Mouse (Mus musculus): Measurements from ENCODE around the gene Nhlrc1.

The Nhlrc1 gene

DNA sequence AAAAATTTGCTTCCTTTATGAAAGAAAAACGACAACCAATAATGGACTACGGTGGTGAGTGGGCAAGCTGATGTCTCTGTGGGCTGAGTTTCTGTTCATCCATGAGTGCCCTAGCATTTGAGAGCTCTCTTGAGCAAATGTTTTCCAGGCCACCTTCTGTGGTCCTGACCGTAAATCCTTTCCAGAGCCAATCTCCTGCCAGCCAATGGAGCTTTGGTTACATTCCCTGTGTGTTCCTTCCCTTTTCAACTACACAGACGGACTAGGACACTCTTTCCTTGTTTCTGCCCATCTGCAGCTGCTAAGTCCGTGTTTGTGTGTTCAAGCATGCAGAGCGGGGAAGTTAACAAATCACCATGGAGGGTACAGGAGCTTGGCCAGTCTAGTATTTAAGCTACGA, 6.1 kb upstream of the Nhlrc1 start:
- H3K4me3 ChIP-seq (replicated peaks; ENCODE audit: low read length): no peak overlapping the region
- no peaks in the 10 kb centered on the region for H3K36me3 ChIP-seq (ENCODE audit: insufficient read depth, low read length)
- TF ChIP-seq NANOG (IDR thresholded peaks at IDR 0.05; ENCODE audit: borderline replicate concordance, low read length) (no peak), CTCF (conservative IDR thresholded peaks at IDR 0.05; ENCODE audit: low read length) (no peak), POU5F1 (IDR thresholded peaks at IDR 0.05; ENCODE audit: borderline replicate concordance, low read length) (no peak)
- H3K9me3 ChIP-seq (ENCODE audit: low read length): no peaks in the 10 kb centered on the region
- H3K27me3 ChIP-seq (ENCODE audit: insufficient read depth, low read length): no peaks in the 10 kb centered on the region
- peaks cover 3% of the 10 kb centered on the region; the same call in 1 of the 2 replicates for H3K4me1 ChIP-seq (replicated peaks; ENCODE audit: low read depth, low read length)

- H3K4me1 ChIP-seq (replicated peaks; ENCODE audit: low read depth, low read length): peaks cover 6% of the 10 kb centered on the region
- no peaks in the 10 kb centered on the region for H3K36me3 ChIP-seq (ENCODE audit: insufficient read depth, low read length)
- no peak for TF ChIP-seq POU5F1 (IDR thresholded peaks at IDR 0.05; ENCODE audit: borderline replicate concordance, low read length)
- TF ChIP-seq NANOG (IDR thresholded peaks at IDR 0.05; ENCODE audit: borderline replicate concordance, low read length): no peak
- no peak for TF ChIP-seq CTCF (conservative IDR thresholded peaks at IDR 0.05; ENCODE audit: low read length)
- H3K9me3 ChIP-seq (ENCODE audit: low read length): no peaks in the 10 kb centered on the region
- peaks cover 9% of the 10 kb centered on the region for H3K27me3 ChIP-seq (ENCODE audit: insufficient read depth, low read length)
- H3K4me3 ChIP-seq (replicated peaks; ENCODE audit: low read length): no peak overlapping the region
These were observed 5.1 kb upstream of the Nhlrc1 start for GRCm38 (mm10) chr13:47019774-47020173.

DNA sequence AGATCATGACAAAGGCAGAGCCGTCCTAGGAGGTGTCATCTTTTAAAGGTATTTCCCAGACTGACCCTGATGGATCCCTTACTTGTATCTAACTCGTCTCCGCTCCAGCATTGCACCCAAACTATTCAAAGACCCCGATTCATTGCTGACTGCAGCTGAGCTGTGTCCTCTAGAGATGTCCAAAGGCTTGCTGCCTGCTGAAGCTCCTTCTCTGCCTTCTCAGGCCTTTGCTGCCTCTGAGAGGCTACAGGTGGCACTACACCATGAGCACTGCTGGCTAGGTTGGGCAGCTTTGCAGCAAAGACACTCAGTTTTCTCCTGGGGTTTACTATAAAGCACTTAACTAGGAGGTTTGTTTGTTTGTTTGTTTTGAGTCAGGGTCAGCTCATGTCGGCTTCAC, 2.6 kb upstream of the Nhlrc1 start:
- H3K36me3 ChIP-seq (ENCODE audit: insufficient read depth, low read length): peaks cover 8% of the 10 kb centered on the region; the same call in 1 of the 2 replicates
- H3K4me1 ChIP-seq (replicated peaks; ENCODE audit: low read depth, low read length): peaks cover 13% of the 10 kb centered on the region
- H3K27me3 ChIP-seq (ENCODE audit: insufficient read depth, low read length): peaks cover 25% of the 10 kb centered on the region
- TF ChIP-seq POU5F1 (IDR thresholded peaks at IDR 0.05; ENCODE audit: borderline replicate concordance, low read length) (no peak), CTCF (conservative IDR thresholded peaks at IDR 0.05; ENCODE audit: low read length) (peak; percentile 71)
- H3K4me3 ChIP-seq (replicated peaks; ENCODE audit: low read length): no peak overlapping the region
- peaks cover 17% of the 10 kb centered on the region for H3K9me3 ChIP-seq (ENCODE audit: low read length)

DNA sequence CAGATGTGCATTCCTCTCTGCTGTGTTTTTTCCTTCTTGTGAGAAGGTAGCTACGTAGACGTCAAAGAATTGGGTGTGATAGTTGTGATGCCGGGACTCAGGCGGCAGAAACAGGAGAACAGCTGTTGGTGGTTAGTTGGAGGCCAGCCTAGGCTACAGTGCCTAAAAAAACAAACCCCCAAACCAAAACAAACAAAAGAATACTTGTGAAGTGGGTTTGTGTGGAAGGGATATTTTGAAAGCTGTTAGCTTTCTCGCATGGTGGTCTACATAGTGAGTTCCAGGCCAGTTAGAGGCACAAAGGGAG, 498 bp upstream of the Nhlrc1 start:
- peaks cover 10% of the 10 kb centered on the region for H3K4me1 ChIP-seq (replicated peaks; ENCODE audit: low read depth, low read length)
- H3K36me3 ChIP-seq (ENCODE audit: insufficient read depth, low read length): peaks cover 8% of the 10 kb centered on the region
- H3K4me3 ChIP-seq (replicated peaks; ENCODE audit: low read length): peak overlapping the region; percentile 82
- TF ChIP-seq NANOG (IDR thresholded peaks at IDR 0.05; ENCODE audit: borderline replicate concordance, low read length) (no peak), CTCF (conservative IDR thresholded peaks at IDR 0.05; ENCODE audit: low read length) (no peak), POU5F1 (IDR thresholded peaks at IDR 0.05; ENCODE audit: borderline replicate concordance, low read length) (no peak)
- peaks cover 25% of the 10 kb centered on the region for H3K27me3 ChIP-seq (ENCODE audit: insufficient read depth, low read length)
- H3K9me3 ChIP-seq (ENCODE audit: low read length): peaks cover 36% of the 10 kb centered on the region

- Histone ChIP-seq H3K27me3 (ENCODE audit: insufficient read depth, low read length) (peaks cover 25% of the 10 kb centered on the region), H3K9me3 (ENCODE audit: low read length) (peaks cover 47% of the 10 kb centered on the region), H3K4me1 (replicated peaks; ENCODE audit: low read depth, low read length) (peaks cover 10% of the 10 kb centered on the region), H3K36me3 (ENCODE audit: insufficient read depth, low read length) (peaks cover 8% of the 10 kb centered on the region), H3K4me3 (replicated peaks; ENCODE audit: low read length) (peak overlapping the region; percentile 82)
- no peak for TF ChIP-seq NANOG (IDR thresholded peaks at IDR 0.05; ENCODE audit: borderline replicate concordance, low read length)
- no peak for TF ChIP-seq CTCF (conservative IDR thresholded peaks at IDR 0.05; ENCODE audit: low read length)
- no peak for TF ChIP-seq POU5F1 (IDR thresholded peaks at IDR 0.05; ENCODE audit: borderline replicate concordance, low read length)
These were observed 910 bp downstream of the Nhlrc1 start for GRCm38 (mm10) chr13:47013740-47014139.

DNA sequence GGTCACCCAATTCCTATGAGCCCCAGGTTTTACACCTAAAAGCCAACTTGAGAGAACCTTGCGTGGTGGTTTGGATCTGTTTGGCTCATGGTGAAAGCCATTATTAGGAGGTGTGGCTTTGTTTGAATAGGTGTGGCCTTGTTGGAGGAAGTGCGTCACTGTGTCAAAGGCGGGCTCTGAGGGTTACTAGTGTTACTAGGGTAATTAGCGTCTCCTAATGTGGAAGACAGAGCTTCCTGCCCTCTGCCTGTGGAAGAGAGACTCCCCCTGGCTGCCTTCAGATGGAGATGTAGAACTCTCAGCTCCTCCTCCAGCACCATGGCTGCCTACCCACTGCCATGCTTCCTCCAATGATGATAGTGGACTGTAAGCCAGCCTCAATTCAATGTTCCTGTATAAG, 13.1 kb downstream of the Nhlrc1 start:
- no peaks in the 10 kb centered on the region for H3K9me3 ChIP-seq (ENCODE audit: low read length)
- peaks cover 11% of the 10 kb centered on the region; the same call in 1 of the 2 replicates for H3K4me1 ChIP-seq (replicated peaks; ENCODE audit: low read depth, low read length)
- no peaks in the 10 kb centered on the region for H3K36me3 ChIP-seq (ENCODE audit: insufficient read depth, low read length)
- no peak overlapping the region for H3K4me3 ChIP-seq (replicated peaks; ENCODE audit: low read length)
- no peak for TF ChIP-seq NANOG (IDR thresholded peaks at IDR 0.05; ENCODE audit: borderline replicate concordance, low read length)
- TF ChIP-seq POU5F1 (IDR thresholded peaks at IDR 0.05; ENCODE audit: borderline replicate concordance, low read length): no peak
- no peak for TF ChIP-seq CTCF (conservative IDR thresholded peaks at IDR 0.05; ENCODE audit: low read length)
- H3K27me3 ChIP-seq (ENCODE audit: insufficient read depth, low read length): no peaks in the 10 kb centered on the region

DNA sequence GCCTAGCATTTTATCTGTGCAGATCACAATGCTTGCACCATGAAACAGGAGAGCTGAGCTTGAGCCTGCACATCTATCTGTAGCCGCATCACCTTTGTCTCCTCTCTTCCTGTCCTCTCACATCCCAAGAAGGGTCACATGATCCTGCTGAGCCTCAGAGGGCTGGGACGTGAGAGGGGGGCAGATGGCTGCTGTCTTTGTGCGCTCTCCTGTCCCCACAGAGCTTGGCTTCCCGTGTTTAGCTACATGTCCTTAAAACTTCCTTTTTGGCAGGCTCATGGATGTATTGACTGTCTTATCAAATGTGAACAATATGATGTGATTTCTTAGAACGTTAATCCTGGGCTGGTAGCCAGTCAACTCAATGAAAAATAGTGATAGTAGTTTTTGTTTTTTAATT, 15.2 kb downstream of the Nhlrc1 start:
- H3K36me3 ChIP-seq (ENCODE audit: insufficient read depth, low read length): no peaks in the 10 kb centered on the region
- H3K4me1 ChIP-seq (replicated peaks; ENCODE audit: low read depth, low read length): peaks cover 11% of the 10 kb centered on the region; the same call in 1 of the 2 replicates
- no peak overlapping the region for H3K4me3 ChIP-seq (replicated peaks; ENCODE audit: low read length)
- TF ChIP-seq NANOG (IDR thresholded peaks at IDR 0.05; ENCODE audit: borderline replicate concordance, low read length) (no peak), POU5F1 (IDR thresholded peaks at IDR 0.05; ENCODE audit: borderline replicate concordance, low read length) (no peak), CTCF (conservative IDR thresholded peaks at IDR 0.05; ENCODE audit: low read length) (no peak)
- H3K9me3 ChIP-seq (ENCODE audit: low read length): no peaks in the 10 kb centered on the region
- no peaks in the 10 kb centered on the region for H3K27me3 ChIP-seq (ENCODE audit: insufficient read depth, low read length)

GRCm38 (mm10) chr13:46997355-46997754, 17.3 kb downstream of the Nhlrc1 start:
- peaks cover 21% of the 10 kb centered on the region for H3K4me1 ChIP-seq (replicated peaks; ENCODE audit: low read depth, low read length)
- no peak overlapping the region for H3K4me3 ChIP-seq (replicated peaks; ENCODE audit: low read length)
- no peaks in the 10 kb centered on the region for H3K27me3 ChIP-seq (ENCODE audit: insufficient read depth, low read length)
- TF ChIP-seq NANOG (IDR thresholded peaks at IDR 0.05; ENCODE audit: borderline replicate concordance, low read length) (no peak), POU5F1 (IDR thresholded peaks at IDR 0.05; ENCODE audit: borderline replicate concordance, low read length) (no peak), CTCF (conservative IDR thresholded peaks at IDR 0.05; ENCODE audit: low read length) (no peak)
- no peaks in the 10 kb centered on the region for H3K36me3 ChIP-seq (ENCODE audit: insufficient read depth, low read length)
- no peaks in the 10 kb centered on the region for H3K9me3 ChIP-seq (ENCODE audit: low read length)

DNA sequence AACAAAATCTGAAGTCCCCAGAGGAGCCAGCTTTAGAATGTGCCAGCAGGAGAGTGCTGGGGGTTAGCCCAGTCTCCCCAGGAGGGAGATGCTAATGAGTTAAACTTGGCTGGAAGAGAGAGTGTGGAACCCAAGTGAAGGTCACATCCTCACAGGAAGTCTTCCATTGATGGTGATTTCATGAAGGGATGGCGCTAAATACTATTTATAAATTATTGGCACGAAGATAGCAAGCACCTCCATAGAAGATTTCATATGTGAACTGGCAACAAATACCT, 21.4 kb downstream of the Nhlrc1 start:
- peaks cover 10% of the 10 kb centered on the region for H3K4me1 ChIP-seq (replicated peaks; ENCODE audit: low read depth, low read length)
- H3K27me3 ChIP-seq (ENCODE audit: insufficient read depth, low read length): no peaks in the 10 kb centered on the region
- no peaks in the 10 kb centered on the region for H3K36me3 ChIP-seq (ENCODE audit: insufficient read depth, low read length)
- TF ChIP-seq NANOG (IDR thresholded peaks at IDR 0.05; ENCODE audit: borderline replicate concordance, low read length): no peak
- no peak for TF ChIP-seq POU5F1 (IDR thresholded peaks at IDR 0.05; ENCODE audit: borderline replicate concordance, low read length)
- TF ChIP-seq CTCF (conservative IDR thresholded peaks at IDR 0.05; ENCODE audit: low read length): no peak
- H3K9me3 ChIP-seq (ENCODE audit: low read length): no peaks in the 10 kb centered on the region
- H3K4me3 ChIP-seq (replicated peaks; ENCODE audit: low read length): no peak overlapping the region
